In genomic region chr1:163150203-163150855, GRCm38 (mm10) we compare ENCODE assay signal across 7 mouse cellular contexts.
DNase-seq lines count a peak whose midpoint lies in the region.

No protein-coding gene starts in this region.

- no peaks in the 10 kb centered on the region for H3K27me3 ChIP-seq in hindbrain, embryonic 10.5 days (ENCODE audit: insufficient read depth, poor library complexity, severe bottlenecking)

- H3K27ac ChIP-seq in hindbrain, embryonic 10.5 days = no peak overlapping the region

- 34% methylated on average over 13 of the region's 13 CpGs for WGBS in hindbrain, embryonic 10.5 days

- no peaks in the 10 kb centered on the region for H3K36me3 ChIP-seq in hindbrain, embryonic 10.5 days

- H3K4me1 ChIP-seq in hindbrain, embryonic 10.5 days (replicated peaks) = no peaks in the 10 kb centered on the region

- H3K9me3 ChIP-seq in hindbrain, embryonic 10.5 days = no peaks in the 10 kb centered on the region

- H3K4me3 ChIP-seq in hindbrain, embryonic 10.5 days = peak overlapping the region; percentile 37

- peak; percentile 91 for DNase-seq in adipocyte (ENCODE audit: low spot score)
- peak; percentile 13 for DNase-seq in cerebellum, adult 9-11 months
- DNase-seq in frontal cortex, postnatal 10 days (ENCODE audit: low spot score in 2 of 2) = peak; percentile 27 to 73
- DNase-seq in hindbrain, embryonic 10.5 days (ENCODE audit: low spot score) = peak; percentile 60
- peak; percentile 45 to 74 for DNase-seq in layer of hippocampus, adult 8-10 months (ENCODE audit: low spot score in 2 of 2)
- DNase-seq in lung, postnatal 14 days = peak; percentile 74
- DNase-seq in retina, postnatal 7 days (ENCODE audit: low read depth, low spot score) = peak; percentile 60

Comparison
In these comparisons a context has a peak if more than half of its experiments do, and no peak if none do; other contexts are left out.
1. DNase-seq: peak in every context shown above with its lines; median percentile 91 in adipocyte; 74 in lung, postnatal 14 days; 60 in hindbrain, embryonic 10.5 days; 60 in retina, postnatal 7 days; 60 in layer of hippocampus, adult 8-10 months; 50 in frontal cortex, postnatal 10 days; 13 in cerebellum, adult 9-11 months.